Mouse (Mus musculus) limb, embryonic 11.5 days (tissue): Measurements from ENCODE around the gene Exosc5. TPM values are rescaled to one million over a fixed set of nuclear protein-coding genes. Genes with fewer than 3 reads are reported as not detected.

ENCODE experiments used
- ATAC-seq: fragments of 200-750 bp; cut with Nextera tagmentation; 2 replicates; pipeline ENCODE4 v1.8.0; 2017; ENCODE audit warnings: low read depth; ENCODE audit not compliant: insufficient number of reproducible peaks, low FRiP score, low TSS enrichment
- DNase-seq: peaks from one replicate; pipeline ENCODE4 v3.0.0-alpha.2; 2015; ENCODE audit warnings: low spot score
- H3K27ac ChIP-seq: fragments of 300-500 bp; sonication (generic); replicated peaks from 2 replicates; pipeline ENCODE4 v1.5.1; 2014; ENCODE audit warnings: low read depth, mild to moderate bottlenecking, low read length
- H3K27me3 ChIP-seq: fragments of 300-500 bp; sonication (generic); 2 replicates; pipeline ENCODE4 v1.6.1; 2014; ENCODE audit warnings: mild to moderate bottlenecking, low read length, mixed read lengths; ENCODE audit not compliant: control insufficient read depth, insufficient read depth
- H3K36me3 ChIP-seq: fragments of 300-500 bp; sonication (generic); 2 replicates; pipeline ENCODE4 v1.6.1; 2014; ENCODE audit warnings: mild to moderate bottlenecking, low read length, moderate library complexity, mixed read lengths; ENCODE audit not compliant: control insufficient read depth, insufficient read depth
- H3K4me1 ChIP-seq: fragments of 300-500 bp; sonication (generic); 2 replicates; pipeline ENCODE4 v1.6.1; 2014; ENCODE audit warnings: low read length, mixed read lengths; ENCODE audit not compliant: control insufficient read depth, insufficient read depth
- H3K4me2 ChIP-seq: fragments of 300-500 bp; sonication (generic); 2 replicates; pipeline ENCODE4 v1.6.1; 2014; ENCODE audit warnings: low read depth, mild to moderate bottlenecking, moderate library complexity; ENCODE audit not compliant: severe bottlenecking
- H3K4me3 ChIP-seq: fragments of 300-500 bp; sonication (generic); 2 replicates; pipeline ENCODE4 v1.5.1; 2014; ENCODE audit warnings: low read depth, low read length
- H3K9ac ChIP-seq: fragments of 300-500 bp; sonication (generic); 2 replicates; pipeline ENCODE4 v1.6.1; 2014; ENCODE audit warnings: mild to moderate bottlenecking, low read length
- H3K9me3 ChIP-seq: fragments of 300-500 bp; sonication (generic); 2 replicates; pipeline ENCODE4 v1.6.1; 2016; ENCODE audit warnings: low read length; ENCODE audit not compliant: control insufficient read depth
- WGBS: fragments of 180-500 bp; shearing (Covaris S2); extraction: QIAGEN DNeasy Blood & Tissue Kit; methylation state at CpG from one replicate; pipeline ENCODE4 v1.1.7; 2014; 5-methylcytosine and 5-hydroxymethylcytosine counted together
- polyA plus RNA-seq: library from polyadenylated mRNA; unstranded; fragments of >200 nt; fragmentation: Nextera tagmentation; extraction: Ambion mirVana; gene quantifications from 2 replicates; pipeline ENCODE4 v1.2.1, GENCODE M21; 2014

The Exosc5 gene
- polyA plus RNA-seq, 1 experiment from 2014 or later, result 70.0 TPM

- Histone ChIP-seq H3K27me3 (no peaks in the 10 kb centered on the region), H3K4me2 (peak overlapping the region; percentile 74; the same call in 1 of the 2 replicates), H3K4me3 (no peak overlapping the region), H3K9ac (no peak overlapping the region), H3K27ac (no peak overlapping the region), H3K4me1 (0 out of 2 replicates have a peak, but pooled peaks cover 6% of the 10 kb centered on the region), H3K36me3 (peaks cover 29% of the 10 kb centered on the region), H3K9me3 (no peaks in the 10 kb centered on the region)
- DNase-seq (no peak), ATAC-seq (no peak)
- 89% methylated on average over 3 of the region's 3 CpGs for WGBS
These were observed 58.5 kb downstream of the Exosc5 start for GRCm38 (mm10) chr7:25717478-25717877.

- ATAC-seq (peak; percentile 79), DNase-seq (peak; percentile 91)
- H3K36me3 ChIP-seq, result peaks cover 35% of the 10 kb centered on the region
These were observed 59.9 kb downstream of the Exosc5 start, which contains the start of gene Ccdc97 for GRCm38 (mm10) chr7:25718788-25719417. Ccdc97 (minus strand) TSS chr7:25719088.

GRCm38 (mm10) chr7:25719761-25720610 is 61.0 kb downstream of the Exosc5 start:
- DNase-seq (peak; percentile 91), ATAC-seq (0 out of 2 replicates have a peak, but pooled peaks have one; percentile 31)
- 61% methylated on average over 10 of the region's 10 CpGs for WGBS
- H3K4me3 ChIP-seq, result no peak overlapping the region
- H3K4me1 ChIP-seq, result 0 out of 2 replicates have a peak, but pooled peaks cover 3% of the 10 kb centered on the region
- H3K9me3 ChIP-seq, result no peaks in the 10 kb centered on the region
- H3K9ac ChIP-seq, result no peak overlapping the region
- H3K27ac ChIP-seq, result no peak overlapping the region
- peaks cover 37% of the 10 kb centered on the region for H3K36me3 ChIP-seq
- H3K4me2 ChIP-seq, result no peak overlapping the region
- no peaks in the 10 kb centered on the region for H3K27me3 ChIP-seq

More at GRCm38 (mm10) chr7:25718788-25719417, 59.9 kb downstream of the Exosc5 start, which contains the start of gene Ccdc97:
- no peaks in the 10 kb centered on the region for H3K27me3 ChIP-seq
- H3K4me1 ChIP-seq, result 0 out of 2 replicates have a peak, but pooled peaks cover 3% of the 10 kb centered on the region
- peak within 1 kb of the TSS; percentile 74 for H3K4me2 ChIP-seq
- H3K9ac ChIP-seq, result peak within 1 kb of the TSS; percentile 74
- peak within 1 kb of the TSS; percentile 72 for H3K4me3 ChIP-seq
- 5% methylated on average over 32 of the region's 32 CpGs for WGBS
- 0 out of 2 replicates have a peak within 1 kb of the TSS, but pooled peaks have one; percentile 47 for H3K27ac ChIP-seq
- no peaks in the 10 kb centered on the region for H3K9me3 ChIP-seq

GRCm38 (mm10) chr7:25720760-25721159 is 61.8 kb downstream of the Exosc5 start:
- peaks cover 38% of the 10 kb centered on the region for H3K36me3 ChIP-seq

More at GRCm38 (mm10) chr7:25720760-25721159, 61.8 kb downstream of the Exosc5 start:
- Histone ChIP-seq H3K9me3 (no peaks in the 10 kb centered on the region), H3K4me2 (no peak overlapping the region), H3K4me1 (0 out of 2 replicates have a peak, but pooled peaks cover 3% of the 10 kb centered on the region), H3K27me3 (no peaks in the 10 kb centered on the region), H3K4me3 (no peak overlapping the region), H3K9ac (no peak overlapping the region), H3K27ac (no peak overlapping the region)
- DNase-seq (no peak), ATAC-seq (no peak)
- 87% methylated on average over 5 of the region's 5 CpGs for WGBS

Other genes with a start within 250 kb of the Exosc5 start
- gene Cxcl17, start 246.3 kb upstream of the Exosc5 start, polyA plus RNA-seq, result 0.33 and 0.44 TPM in 2 replicates
- 0.85 and 1.4 TPM in 2 replicates for gene Ceacam1, start 181.6 kb upstream of the Exosc5 start, polyA plus RNA-seq
- 0.11 TPM in 1 of 2 replicates, not detected in the other for gene Ceacam2, start 119.3 kb upstream of the Exosc5 start, polyA plus RNA-seq
- gene Erich4, start 43.3 kb upstream of the Exosc5 start, polyA plus RNA-seq, result not detected in 2 replicates
- gene Dmac2, start 39.8 kb upstream of the Exosc5 start, polyA plus RNA-seq, result 35.8 and 36.9 TPM in 2 replicates
- 0.87 and 1.2 TPM in 2 replicates for gene B3gnt8, start 32.5 kb upstream of the Exosc5 start, polyA plus RNA-seq
- gene Bckdha, start 183 bp upstream of the Exosc5 start, polyA plus RNA-seq, result 49.3 and 54.7 TPM in 2 replicates
- 1.7 and 2.2 TPM in 2 replicates for gene Tmem91, start 16.0 kb downstream of the Exosc5 start, polyA plus RNA-seq
- gene B9d2, start 21.6 kb downstream of the Exosc5 start, polyA plus RNA-seq, result 30.7 and 31.7 TPM in 2 replicates
- gene Tgfb1, start 27.8 kb downstream of the Exosc5 start, polyA plus RNA-seq, result 1.6 and 1.9 TPM in 2 replicates
- 33.1 and 35.3 TPM in 2 replicates for gene Ccdc97, start 59.9 kb downstream of the Exosc5 start, polyA plus RNA-seq
- gene Hnrnpul1, start 95.6 kb downstream of the Exosc5 start, polyA plus RNA-seq, result 82.9 and 87.8 TPM in 2 replicates
- 32.1 and 32.5 TPM in 2 replicates for gene Axl, start 129.5 kb downstream of the Exosc5 start, polyA plus RNA-seq
- gene Cyp2s1, start 157.7 kb downstream of the Exosc5 start, polyA plus RNA-seq, result 1.6 and 1.9 TPM in 2 replicates
- gene Cyp2b10, start 238.5 kb downstream of the Exosc5 start, polyA plus RNA-seq, result not detected in 2 replicates